ENCODE assay signal across 18 mouse cellular contexts in the genomic region with DNA sequence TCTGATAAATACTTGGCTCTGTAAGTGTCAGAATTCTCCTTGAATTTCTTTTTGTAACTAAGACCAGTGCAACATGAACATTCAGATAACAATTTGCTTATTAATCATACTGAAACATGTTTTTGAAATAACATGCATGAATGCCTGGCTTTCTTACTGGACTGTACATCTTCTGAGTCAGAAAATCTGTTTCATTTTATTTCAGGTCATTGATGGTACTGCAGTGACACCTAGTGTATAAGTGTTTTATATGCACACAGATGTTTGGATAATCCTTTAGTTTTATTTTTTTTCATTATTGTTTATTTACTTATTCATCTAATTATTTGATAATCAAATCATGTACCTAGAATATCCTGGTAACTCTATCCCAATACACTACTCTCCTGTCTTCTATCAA.
DNase-seq lines count a peak whose midpoint lies in the region; ATAC-seq and TF ChIP-seq lines count a peak whose summit lies in the region.
"Had no signal": no experiment of that assay in that cellular context is flagged by ENCODE, and none has a peak within 500 bp of the region (broad histone marks: within the 10 kb centered on the region; RNA-seq: fewer than 3 reads in every experiment).

No protein-coding gene starts in this region.

- H3K27ac ChIP-seq in forebrain, embryonic 14.5 days (ENCODE audit: low read depth, low read length) = no peak overlapping the region
- no peak overlapping the region for H3K27ac ChIP-seq in forebrain, embryonic 12.5 days
- H3K27ac ChIP-seq in liver, adult 2 months (replicated peaks; ENCODE audit: insufficient read depth, low read depth, low read length) = no peak overlapping the region
- no peak overlapping the region for H3K27ac ChIP-seq in liver, embryonic 12.5 days
- H3K27ac ChIP-seq in ES-E14 (ENCODE audit: insufficient read depth, low read depth, low read length, poor library complexity, severe bottlenecking) = no peak overlapping the region
- H3K27ac ChIP-seq in hindbrain, embryonic 15.5 days (replicated peaks) = no peak overlapping the region
- H3K27ac ChIP-seq in thymus, adult 2 months (ENCODE audit: control insufficient read depth, insufficient read depth, low read length) = no peak overlapping the region
- H3K27ac ChIP-seq: embryonic facial prominence, embryonic 13.5 days had no signal

- in situ Hi-C loops in ES-E14 (cut with MboI; ENCODE audit: low sequenced_read_pairs in 2 of 2, unreplicated experiment in 2 of 2) = no loop called here

- no peaks in the 10 kb centered on the region for H3K27me3 ChIP-seq in forebrain, embryonic 14.5 days (replicated peaks; ENCODE audit: control insufficient read depth, insufficient read depth, low read length)
- no peaks in the 10 kb centered on the region for H3K27me3 ChIP-seq in forebrain, embryonic 12.5 days
- H3K27me3 ChIP-seq in liver, adult 2 months (ENCODE audit: control insufficient read depth, insufficient read depth, low read length) = no peaks in the 10 kb centered on the region
- H3K27me3 ChIP-seq in liver, embryonic 12.5 days (replicated peaks) = no peaks in the 10 kb centered on the region
- no peaks in the 10 kb centered on the region for H3K27me3 ChIP-seq in hindbrain, embryonic 15.5 days
- H3K27me3 ChIP-seq in thymus, adult 2 months (ENCODE audit: control insufficient read depth, insufficient read depth, low read length) = no peaks in the 10 kb centered on the region
- H3K27me3 ChIP-seq: embryonic facial prominence, embryonic 13.5 days had no signal

- H3K79me2 ChIP-seq in liver, adult 2 months (ENCODE audit: control insufficient read depth, insufficient read depth, low read length) = no peaks in the 10 kb centered on the region

- TF ChIP-seq CTCF in liver, adult 2 months (IDR thresholded peaks at IDR 0.05; ENCODE audit: low read depth, low read length) = peak; percentile 40; the same call in 1 of the 2 replicates
- no peak for TF ChIP-seq CTCF in thymus, adult 2 months (IDR thresholded peaks at IDR 0.05; ENCODE audit: borderline replicate concordance, control insufficient read depth, extremely low read depth, insufficient read depth, low read length, poor library complexity)

- no peak for ATAC-seq in forebrain, embryonic 14.5 days
- no peak for ATAC-seq in forebrain, embryonic 12.5 days (ENCODE audit: low FRiP score)
- no peak for ATAC-seq in liver, embryonic 12.5 days
- peak; percentile 48; the same call in 1 of the 2 replicates for ATAC-seq in hindbrain, embryonic 15.5 days (ENCODE audit: low FRiP score, low read depth)

- H3K9me3 ChIP-seq in forebrain, embryonic 14.5 days (replicated peaks; ENCODE audit: control insufficient read depth, low read length) = no peaks in the 10 kb centered on the region
- H3K9me3 ChIP-seq in forebrain, embryonic 12.5 days = no peaks in the 10 kb centered on the region
- no peaks in the 10 kb centered on the region for H3K9me3 ChIP-seq in liver, embryonic 12.5 days (replicated peaks)
- H3K9me3 ChIP-seq in ES-E14 (ENCODE audit: control insufficient read depth, insufficient read depth, low read depth, low read length) = no peaks in the 10 kb centered on the region
- H3K9me3 ChIP-seq in hindbrain, embryonic 15.5 days = no peaks in the 10 kb centered on the region
- H3K9me3 ChIP-seq: embryonic facial prominence, embryonic 13.5 days had no signal

- peak; percentile 62 for DNase-seq in forebrain, embryonic 14.5 days (ENCODE audit: low spot score)
- peak; percentile 19 for DNase-seq in liver, adult 2 months (ENCODE audit: extremely low read depth, low read depth, low spot score)
- no peak for DNase-seq in ES-E14 (ENCODE audit: low read depth, low spot score)
- no peak for DNase-seq in thymus, adult 2 months
- no peak for DNase-seq in c-Kit-positive CD71-positive TER-119-positive erythroid progenitor cells, embryonic 14.5 days (ENCODE audit: low spot score)
- DNase-seq: adrenal gland, postnatal 14 days; cerebellum, adult 11-12 months; heart, postnatal 4 days; kidney, postnatal 10 days; layer of hippocampus, postnatal 36 days; liver; lung, postnatal 36 days; right cerebral cortex, adult 18-20 months; thymus, postnatal 25 days had no signal

- no peak overlapping the region for H3K4me2 ChIP-seq in forebrain, embryonic 14.5 days (ENCODE audit: low read length)
- no peak overlapping the region for H3K4me2 ChIP-seq in forebrain, embryonic 12.5 days
- no peak overlapping the region for H3K4me2 ChIP-seq in liver, embryonic 12.5 days
- H3K4me2 ChIP-seq in hindbrain, embryonic 15.5 days = no peak overlapping the region
- H3K4me2 ChIP-seq: embryonic facial prominence, embryonic 13.5 days had no signal

- no peaks in the 10 kb centered on the region for H3K4me1 ChIP-seq in forebrain, embryonic 14.5 days (ENCODE audit: control insufficient read depth, insufficient read depth, low read length)
- H3K4me1 ChIP-seq in forebrain, embryonic 12.5 days = no peaks in the 10 kb centered on the region
- no peaks in the 10 kb centered on the region for H3K4me1 ChIP-seq in liver, adult 2 months (ENCODE audit: control insufficient read depth, insufficient read depth, low read length)
- H3K4me1 ChIP-seq in liver, embryonic 12.5 days = no peaks in the 10 kb centered on the region
- no peaks in the 10 kb centered on the region for H3K4me1 ChIP-seq in ES-E14 (ENCODE audit: control insufficient read depth in 2 of 2, insufficient read depth in 2 of 2, low read length in 2 of 2, poor library complexity in 1 of 2)
- H3K4me1 ChIP-seq in hindbrain, embryonic 15.5 days (replicated peaks) = no peaks in the 10 kb centered on the region
- H3K4me1 ChIP-seq in thymus, adult 2 months (replicated peaks; ENCODE audit: control insufficient read depth, insufficient read depth, low read length) = no peaks in the 10 kb centered on the region
- H3K4me1 ChIP-seq: embryonic facial prominence, embryonic 13.5 days had no signal

- no peak for TF ChIP-seq POLR2A in liver, adult 2 months (IDR thresholded peaks at IDR 0.05; ENCODE audit: extremely low read depth, insufficient read depth, low read length)
- no peak for TF ChIP-seq POLR2A in thymus, adult 2 months (IDR thresholded peaks at IDR 0.05; ENCODE audit: control insufficient read depth, extremely low read depth, insufficient read depth, low read length, poor library complexity)

- no peak overlapping the region for H3K4me3 ChIP-seq in forebrain, embryonic 14.5 days (ENCODE audit: low read depth, low read length)
- H3K4me3 ChIP-seq in forebrain, embryonic 12.5 days (replicated peaks) = no peak overlapping the region
- H3K4me3 ChIP-seq in liver, adult 2 months (ENCODE audit: insufficient read depth, low read depth, low read length) = no peak overlapping the region
- H3K4me3 ChIP-seq in liver, embryonic 12.5 days = no peak overlapping the region
- no peak overlapping the region for H3K4me3 ChIP-seq in ES-E14 (ENCODE audit: insufficient read depth in 1 of 2, low read depth in 1 of 2, low read length in 2 of 2, poor library complexity in 1 of 2, severe bottlenecking in 1 of 2)
- H3K4me3 ChIP-seq in hindbrain, embryonic 15.5 days = no peak overlapping the region
- no peak overlapping the region for H3K4me3 ChIP-seq in thymus, adult 2 months (ENCODE audit: control insufficient read depth, insufficient read depth, low read length)
- H3K4me3 ChIP-seq: embryonic facial prominence, embryonic 13.5 days had no signal

- no peaks in the 10 kb centered on the region for H3K36me3 ChIP-seq in forebrain, embryonic 14.5 days (ENCODE audit: control insufficient read depth, insufficient read depth, low read length)
- no peaks in the 10 kb centered on the region for H3K36me3 ChIP-seq in forebrain, embryonic 12.5 days (replicated peaks)
- H3K36me3 ChIP-seq in liver, adult 2 months (ENCODE audit: control insufficient read depth, insufficient read depth, low read length) = no peaks in the 10 kb centered on the region
- no peaks in the 10 kb centered on the region for H3K36me3 ChIP-seq in liver, embryonic 12.5 days
- H3K36me3 ChIP-seq in ES-E14 (ENCODE audit: control insufficient read depth, insufficient read depth, low read length, poor library complexity, severe bottlenecking) = no peaks in the 10 kb centered on the region
- no peaks in the 10 kb centered on the region for H3K36me3 ChIP-seq in hindbrain, embryonic 15.5 days
- H3K36me3 ChIP-seq in thymus, adult 2 months (ENCODE audit: control insufficient read depth, insufficient read depth, low read length) = no peaks in the 10 kb centered on the region
- H3K36me3 ChIP-seq: embryonic facial prominence, embryonic 13.5 days had no signal

- no peak overlapping the region for H3K9ac ChIP-seq in forebrain, embryonic 14.5 days (ENCODE audit: low read length)
- H3K9ac ChIP-seq in forebrain, embryonic 12.5 days = no peak overlapping the region
- H3K9ac ChIP-seq in liver, adult 2 months (ENCODE audit: low read depth, low read length) = no peak overlapping the region
- no peak overlapping the region for H3K9ac ChIP-seq in liver, embryonic 12.5 days
- no peak overlapping the region for H3K9ac ChIP-seq in ES-E14 (ENCODE audit: insufficient read depth, low read depth, low read length, poor library complexity, severe bottlenecking)
- H3K9ac ChIP-seq in hindbrain, embryonic 15.5 days = no peak overlapping the region
- H3K9ac ChIP-seq: embryonic facial prominence, embryonic 13.5 days had no signal

TF ChIP-seq in ES-E14, 5 proteins besides CTCF, POLR2A, EP300 and RAD21:
- TF ChIP-seq ZC3H11A (IDR thresholded peaks at IDR 0.05; ENCODE audit: borderline replicate concordance, low read depth, low read length) (peak; percentile 69; the same call in 1 of the 2 replicates), ZNF384 (IDR thresholded peaks at IDR 0.05; ENCODE audit: low read depth, low read length) (no peak)

Comparison
In these comparisons a context has a peak if more than half of its experiments do, and no peak if none do; other contexts are left out.
1. DNase-seq: peak in forebrain, embryonic 14.5 days (single experiment) and liver, adult 2 months (single experiment); none in ES-E14 (single experiment), thymus, adult 2 months (single experiment) and c-Kit-positive CD71-positive TER-119-positive erythroid progenitor cells, embryonic 14.5 days (single experiment).